Mouse (Mus musculus) G1E (cell line): ENCODE results near the gene Spata20. TPM values are rescaled to one million over a fixed set of nuclear protein-coding genes. Genes with fewer than 3 reads are reported as not detected.
A peak's percentile ranks its signal among the peaks of the same experiment; 100 is the strongest.

Experiments used
- ATAC-seq: 2 replicates; pipeline ENCODE4 v1.8.0; 2016; ENCODE audit warnings: mild to moderate bottlenecking; ENCODE audit not compliant: insufficient number of reproducible peaks, poor library complexity, low FRiP score, severe bottlenecking; ENCODE audit errors: extremely low read depth
- DNase-seq: peaks from one replicate; pipeline ENCODE4 v3.0.0; 2012; ENCODE audit warnings: low spot score
- H3K27me3 ChIP-seq: 2 replicates; pipeline ENCODE4 v1.6.1; 2012; ENCODE audit warnings: mild to moderate bottlenecking, low read length, inconsistent platforms; ENCODE audit not compliant: insufficient read depth
- H3K36me3 ChIP-seq: replicated peaks from 2 replicates; pipeline ENCODE3; 2012; ENCODE audit warnings: mild to moderate bottlenecking, inconsistent platforms
- H3K4me1 ChIP-seq: 2 replicates; pipeline ENCODE4 v1.6.1; 2012; ENCODE audit warnings: low read depth, low read length, inconsistent platforms, mixed read lengths; ENCODE audit not compliant: insufficient read depth
- H3K4me3 ChIP-seq: 2 replicates; pipeline ENCODE4 v1.5.1; 2012; ENCODE audit warnings: low read depth, mild to moderate bottlenecking, inconsistent platforms, low read length, moderate library complexity, mixed read lengths
- H3K9me3 ChIP-seq: replicated peaks from 2 replicates; pipeline ENCODE4 v1.6.1; 2012; ENCODE audit warnings: inconsistent platforms
- CTCF ChIP-seq: IDR thresholded peaks from 2 replicates; pipeline ENCODE4 v1.5.1; 2012; ENCODE audit warnings: low read depth, low read length, inconsistent platforms, mixed read lengths
- GATA1 ChIP-seq: IDR thresholded peaks from 2 replicates; pipeline ENCODE4 v1.6.1; 2012; ENCODE audit warnings: borderline replicate concordance, low read length, inconsistent platforms, mixed read lengths
- GATA2 ChIP-seq: IDR thresholded peaks from 2 replicates; pipeline ENCODE4 v1.6.1; 2012; ENCODE audit warnings: low read depth, low read length, inconsistent platforms, borderline replicate concordance
- POLR2AphosphoS5 ChIP-seq: IDR thresholded peaks from 2 replicates; pipeline ENCODE4 v1.6.1; 2012; ENCODE audit warnings: low read depth, low read length, inconsistent platforms; ENCODE audit not compliant: insufficient replicate concordance
- TAL1 ChIP-seq: conservative IDR thresholded peaks from 2 replicates; pipeline ENCODE4 v1.6.1; 2012; ENCODE audit warnings: low read depth, low read length, inconsistent platforms, mixed read lengths
- polyA plus RNA-seq: library from polyadenylated mRNA; stranded (reverse); fragments of >175 nt; gene quantifications from 2 replicates; pipeline ENCODE4 v1.2.3, GENCODE M21; 2012
- total RNA-seq, 2 experiments: library from RNA; stranded (forward) in 1 of 2; stranded (reverse) in 1 of 2; fragments of 200-1000 nt in 1 of 2; fragments of >200 nt in 1 of 2; fragmentation: Nextera tagmentation in 1 of 2; gene quantifications; 2 replicates each; pipeline ENCODE4 v1.2.3; 2014 to 2017

Spata20 gene
- not detected in 2 replicates for total RNA-seq (2014; fragmentation: Nextera tagmentation)
- total RNA-seq (2017) = not detected in 2 replicates
- polyA plus RNA-seq = not detected in 2 replicates

- no peak for ATAC-seq
- no peak for DNase-seq
- Histone ChIP-seq H3K4me3 (no peak within 1 kb of the TSS), H3K27me3 (peaks cover 22% of the 10 kb centered on the region), H3K9me3 (no peaks in the 10 kb centered on the region), H3K36me3 (no peaks in the 10 kb centered on the region), H3K4me1 (no peaks in the 10 kb centered on the region; the same call in 1 of the 2 replicates)
- TF ChIP-seq POLR2AphosphoS5 (no peak), CTCF (peak; percentile 55)
Measured at GRCm38 (mm10) chr11:94486001-94486400, at the start of gene Spata20. Gene Spata20 (minus strand): TSS chr11:94486179.

DNA sequence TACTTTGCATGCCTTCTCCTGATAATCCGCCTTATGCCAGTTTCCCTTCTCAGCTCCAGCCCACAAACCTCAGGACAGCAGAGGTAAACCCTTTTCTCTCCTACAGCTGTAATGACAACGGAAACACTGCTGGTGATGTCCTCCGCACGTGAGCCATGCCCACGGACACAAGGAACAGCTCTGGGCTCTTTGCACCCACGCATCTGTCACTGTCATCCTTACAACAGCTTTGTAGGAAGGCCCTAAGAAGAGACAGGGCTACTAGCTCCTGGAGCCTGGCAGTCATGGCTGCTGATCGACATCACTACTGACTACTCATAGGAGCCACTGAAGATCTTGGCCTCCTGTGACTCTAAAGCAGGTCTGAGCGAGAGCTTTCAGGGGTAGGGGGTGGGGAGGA, 47.2 kb upstream of the Spata20 start:
- no peak for ATAC-seq

DNA sequence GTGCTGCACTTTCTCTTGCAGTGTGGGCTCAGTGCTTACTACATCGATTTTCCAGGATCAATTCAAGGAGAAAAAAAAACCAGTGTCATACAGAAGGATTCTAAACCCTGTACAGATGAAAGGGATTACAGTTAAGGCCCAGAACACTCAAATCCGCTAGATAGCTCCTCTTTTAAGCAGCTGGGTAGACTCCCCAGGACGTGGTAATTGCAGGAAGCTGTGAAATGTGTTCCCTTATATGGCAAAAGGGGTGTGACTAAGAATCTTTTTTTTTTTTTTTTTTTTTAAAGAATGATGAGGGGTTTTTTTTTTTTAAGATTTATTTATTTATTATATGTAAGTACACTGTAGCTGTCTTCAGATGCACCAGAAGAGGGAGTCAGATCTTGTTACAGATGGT, 42.9 kb upstream of the Spata20 start:
- TF ChIP-seq CTCF (no peak), TAL1 (no peak), GATA1 (no peak), GATA2 (no peak), POLR2AphosphoS5 (no peak)
- H3K4me3 ChIP-seq = no peak overlapping the region
- ATAC-seq (no peak), DNase-seq (no peak)
- no peaks in the 10 kb centered on the region for H3K4me1 ChIP-seq
- no peaks in the 10 kb centered on the region for H3K36me3 ChIP-seq
- H3K9me3 ChIP-seq = no peaks in the 10 kb centered on the region
- peaks cover 4% of the 10 kb centered on the region; the same call in 1 of the 2 replicates for H3K27me3 ChIP-seq

More for the DNA sequence above, 47.2 kb upstream of the Spata20 start:
- TF ChIP-seq GATA2 (no peak), CTCF (no peak), GATA1 (no peak), POLR2AphosphoS5 (no peak), TAL1 (no peak)
- peaks cover 4% of the 10 kb centered on the region; the same call in 1 of the 2 replicates for H3K27me3 ChIP-seq
- H3K9me3 ChIP-seq = no peaks in the 10 kb centered on the region
- no peak for DNase-seq
- no peak overlapping the region for H3K4me3 ChIP-seq
- no peaks in the 10 kb centered on the region for H3K4me1 ChIP-seq
- H3K36me3 ChIP-seq = peaks cover 2% of the 10 kb centered on the region

DNA sequence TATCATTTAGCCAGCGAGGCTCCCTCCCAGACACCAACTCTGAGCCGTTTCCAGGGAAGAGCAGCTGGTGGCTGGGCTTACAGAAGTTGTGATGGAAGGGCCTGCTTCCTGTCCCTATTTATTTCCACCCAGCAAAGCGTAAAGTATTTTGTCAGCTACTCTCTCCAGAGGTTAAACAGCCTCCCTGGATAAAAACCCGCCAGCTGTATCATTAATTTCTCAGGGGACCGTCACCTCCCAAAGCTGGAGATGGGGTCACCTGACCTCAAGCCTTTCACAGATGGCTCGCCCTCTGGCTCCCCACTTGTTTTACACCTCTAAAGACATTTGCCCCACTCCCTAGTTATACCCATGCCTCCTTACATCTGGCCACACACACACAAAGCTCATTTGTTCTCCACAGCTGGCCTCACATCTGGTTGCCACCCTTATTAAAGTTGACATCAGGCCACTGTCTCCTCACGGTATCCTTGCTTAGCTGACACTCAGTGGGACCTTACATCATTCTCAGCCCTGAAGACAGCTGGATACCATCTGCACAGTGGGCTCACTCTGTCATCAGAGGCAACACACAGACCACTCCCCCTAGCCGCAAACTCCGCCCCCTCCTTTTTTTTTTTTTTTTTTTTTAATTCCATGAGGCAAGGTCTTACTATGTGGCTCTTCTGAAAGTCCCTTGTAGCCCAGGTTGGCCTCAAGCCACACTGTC, 40.3 kb upstream of the Spata20 start:
- no peaks in the 10 kb centered on the region for H3K9me3 ChIP-seq
- DNase-seq = no peak
- H3K36me3 ChIP-seq = no peaks in the 10 kb centered on the region

DNA sequence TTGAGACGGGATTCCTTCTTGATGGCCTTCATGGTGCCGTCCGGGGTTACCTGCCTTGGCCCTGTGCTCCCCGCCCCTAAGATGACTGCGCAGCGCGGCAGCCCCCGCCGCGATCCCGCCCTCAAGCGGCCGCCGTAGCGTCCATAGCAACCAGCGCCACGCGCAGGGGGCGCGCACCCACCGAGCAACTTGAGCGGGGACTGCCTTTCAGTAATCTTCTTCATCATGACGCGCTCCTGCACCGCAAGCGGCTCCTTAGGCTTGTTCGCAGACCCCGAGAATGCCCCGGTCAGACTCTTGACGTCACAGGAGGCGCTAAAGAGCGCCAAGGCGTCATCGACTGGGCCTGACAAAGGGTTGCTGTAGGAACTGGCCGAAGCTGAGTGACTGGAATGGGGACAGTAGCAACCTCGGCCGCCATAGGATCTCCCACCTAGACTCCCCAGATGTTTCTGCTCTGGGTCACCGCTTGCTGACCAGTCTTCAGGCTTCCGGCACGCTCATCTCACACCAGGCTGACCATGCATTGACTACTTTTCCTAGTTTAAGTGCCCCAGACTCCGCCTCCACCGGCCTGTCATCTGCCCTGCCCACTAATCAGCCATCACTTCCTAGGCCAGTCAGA, 35.4 kb upstream of the Spata20 start, which contains the start of gene Mycbpap:
TSS of gene Mycbpap (minus strand) at position 524 of the 625 bp plus-strand sequence.
- H3K27me3 ChIP-seq = peaks cover 20% of the 10 kb centered on the region
- no peaks in the 10 kb centered on the region for H3K4me1 ChIP-seq
- DNase-seq (no peak), ATAC-seq (no peak)
- TF ChIP-seq CTCF (no peak), GATA2 (no peak), GATA1 (no peak), POLR2AphosphoS5 (no peak), TAL1 (no peak)
- no peaks in the 10 kb centered on the region for H3K9me3 ChIP-seq
- H3K36me3 ChIP-seq = no peaks in the 10 kb centered on the region
- H3K4me3 ChIP-seq = no peak within 1 kb of the TSS

More for the DNA sequence above, 40.3 kb upstream of the Spata20 start:
- no peak for ATAC-seq
- Histone ChIP-seq H3K4me1 (no peaks in the 10 kb centered on the region), H3K27me3 (peaks cover 9% of the 10 kb centered on the region), H3K4me3 (no peak overlapping the region)
- TF ChIP-seq POLR2AphosphoS5 (no peak), TAL1 (no peak), CTCF (no peak)

- peaks cover 14% of the 10 kb centered on the region; the same call in 1 of the 2 replicates for H3K27me3 ChIP-seq
- TF ChIP-seq POLR2AphosphoS5 = no peak
- TF ChIP-seq TAL1 = no peak
- TF ChIP-seq CTCF = no peak
- H3K36me3 ChIP-seq = no peaks in the 10 kb centered on the region
- no peaks in the 10 kb centered on the region for H3K9me3 ChIP-seq
- no peak overlapping the region for H3K4me3 ChIP-seq
- ATAC-seq (no peak), DNase-seq (no peak)
- H3K4me1 ChIP-seq = peaks cover 4% of the 10 kb centered on the region
Measured at GRCm38 (mm10) chr11:94513452-94513851, 27.5 kb upstream of the Spata20 start.
